Mouse (Mus musculus) embryonic stem cell, embryonic (primary cell): ENCODE measurements around the gene Madd.

ENCODE experiments used
- CTCF ChIA-PET, 4 experiments: fragments of 300-600 bp in 2 of 4; fragments of 350-600 bp in 2 of 4; sonication (Branson Sonifier 250); formaldehyde crosslinking; loops; one replicate each; lab custom pipeline; 2022; ENCODE audit warnings: inconsistent platforms in 2 of 4; lab: Charles Lee
- POLR2A ChIA-PET, 4 experiments: fragments of 300-600 bp in 2 of 4; fragments of 350-600 bp in 2 of 4; sonication (Branson Sonifier 250); formaldehyde crosslinking; loops; one replicate each; lab custom pipeline; 2022; ENCODE audit warnings: antibody characterized with exemption in 4 of 4, inconsistent platforms in 1 of 4; lab: Charles Lee

The Madd gene

GRCm38 (mm10) chr2:91109241-91109640 is 74.4 kb downstream of the Madd start:
- ChIA-PET POLR2A (interaction anchor here in 3 of 4 experiments (0.5 to 5.5 kb wide), 11 partner anchors 13 to 216 kb away, joined by 3 to 33 read pairs (median 3); partner anchors contain the start of gene Ddb2 (in 1 of the 3)), CTCF (interaction anchor here in 2 of 4 experiments (0.9 to 2.1 kb wide), 3 partner anchors 39 to 85 kb away, joined by 3 to 4 read pairs (median 4); partner anchors contain the start of gene Slc39a13 (in 1 of the 2))

- CTCF ChIA-PET, result interaction anchor here (0.6 to 2.1 kb wide), 11 partner anchors 11 to 373 kb away, joined by 3 to 4 read pairs (median 3); partner anchors contain the start of genes Rapsn (in 1 of the 4) and Slc39a13 (in 1 of the 4)
- POLR2A ChIA-PET, result interaction anchor here in 2 of 4 experiments (0.7 to 1.5 kb wide), 11 partner anchors 11 to 157 kb away, joined by 3 to 8 read pairs (median 3); partner anchors contain the start of genes Arfgap2 (in 1 of the 2), Ddb2 (in 1 of the 2) and Slc39a13 (in 1 of the 2)
Observed at GRCm38 (mm10) chr2:91108156-91108555, 75.5 kb downstream of the Madd start.

- ChIA-PET CTCF (interaction anchor here in 2 of 4 experiments (0.6 to 2.1 kb wide), 3 partner anchors 31 to 446 kb away, joined by 3 to 4 read pairs (median 3); no protein-coding TSS in a partner anchor), POLR2A (interaction anchor here in 1 of 4 experiments (0.9 to 1.4 kb wide), 3 partner anchors 10 to 155 kb away, joined by 3 to 4 read pairs (median 3); no protein-coding TSS in a partner anchor)
Observed at GRCm38 (mm10) chr2:91101124-91101740, 82.4 kb downstream of the Madd start.

- CTCF ChIA-PET, result interaction anchor here in 3 of 4 experiments (0.8 to 1.6 kb wide), 3 partner anchors 12 to 32 kb away, joined by 3 to 6 read pairs (median 3); no protein-coding TSS in a partner anchor
- POLR2A ChIA-PET, result interaction anchor here in 1 of 4 experiments (1.6 to 1.8 kb wide), 2 partner anchors 35 to 44 kb away, joined by 6 to 7 read pairs; partner anchors contain the start of gene Psmc3
Observed at GRCm38 (mm10) chr2:91098156-91098555, 85.5 kb downstream of the Madd start.

GRCm38 (mm10) chr2:91097015-91097414 is 86.6 kb downstream of the Madd start:
- POLR2A ChIA-PET, result interaction anchor here in 3 of 4 experiments (0.5 to 2.7 kb wide), 29 partner anchors 11 to 236 kb away, joined by 3 to 29 read pairs (median 4); partner anchors contain the start of genes Slc39a13 (in 3 of the 3), Ddb2 (in 1 of the 3) and Psmc3 (in 1 of the 3)
- CTCF ChIA-PET, result interaction anchor here in 2 of 4 experiments (0.5 to 1.6 kb wide), 6 partner anchors 13 to 138 kb away, joined by 3 to 6 read pairs (median 3); no protein-coding TSS in a partner anchor

GRCm38 (mm10) chr2:91096524-91096923 is 87.1 kb downstream of the Madd start:
- POLR2A ChIA-PET, result interaction anchor here in 3 of 4 experiments (0.7 to 2.7 kb wide), 24 partner anchors 10 to 141 kb away, joined by 3 to 29 read pairs (median 4); partner anchors contain the start of genes Slc39a13 (in 3 of the 3), Ddb2 (in 1 of the 3) and Psmc3 (in 1 of the 3)
- CTCF ChIA-PET, result interaction anchor here in 2 of 4 experiments (0.5 to 1.6 kb wide), 6 partner anchors 14 to 139 kb away, joined by 3 to 6 read pairs (median 3); no protein-coding TSS in a partner anchor

- ChIA-PET POLR2A (interaction anchor here in 3 of 4 experiments (0.6 to 1.3 kb wide), 7 partner anchors 8 to 186 kb away, joined by 3 read pairs; partner anchors contain the start of genes Kbtbd4 (in 1 of the 3), Ndufs3 (in 1 of the 3) and Slc39a13 (in 1 of the 3)), CTCF (interaction anchor here in 2 of 4 experiments (0.6 to 1.4 kb wide), 2 partner anchors 25 to 688 kb away, joined by 3 read pairs; no protein-coding TSS in a partner anchor)
Observed at GRCm38 (mm10) chr2:91090827-91091226, 92.8 kb downstream of the Madd start.

GRCm38 (mm10) chr2:91090208-91090607 is 93.4 kb downstream of the Madd start:
- ChIA-PET POLR2A (interaction anchor here in 2 of 4 experiments (0.5 to 1.3 kb wide), 5 partner anchors 20 to 257 kb away, joined by 3 read pairs; partner anchors contain the start of gene Slc39a13 (in 1 of the 2)), CTCF (interaction anchor here in 1 of 4 experiments (0.7 to 1.4 kb wide), 3 partner anchors 20 to 24 kb away, joined by 3 read pairs; no protein-coding TSS in a partner anchor)

GRCm38 (mm10) chr2:91088987-91089386 is 94.7 kb downstream of the Madd start:
- POLR2A ChIA-PET, result interaction anchor here in 2 of 4 experiments (0.7 to 3.0 kb wide), 3 partner anchors 11 to 102 kb away, joined by 3 to 16 read pairs (median 5); no protein-coding TSS in a partner anchor
- CTCF ChIA-PET, result interaction anchor here in 1 of 4 experiments (0.6 to 0.7 kb wide), 3 partner anchors 25 to 585 kb away, joined by 3 to 5 read pairs (median 3); no protein-coding TSS in a partner anchor

- ChIA-PET POLR2A (interaction anchor here in 2 of 4 experiments (0.8 to 4.5 kb wide), 4 partner anchors 10 to 77 kb away, joined by 3 to 22 read pairs (median 10); partner anchors contain the start of gene Slc39a13 (in 1 of the 2)), CTCF (interaction anchor here in 3 of 4 experiments (0.9 to 1.6 kb wide), 4 partner anchors 17 to 55 kb away, joined by 3 read pairs; partner anchors contain the start of gene Slc39a13 (in 1 of the 3))
Observed at GRCm38 (mm10) chr2:91087453-91087852, 96.2 kb downstream of the Madd start.
